Mouse (Mus musculus) heart, embryonic 12.5 days (tissue): ENCODE measurements around the gene Zfp593. TPM values are rescaled to one million over a fixed set of nuclear protein-coding genes. Genes with fewer than 3 reads are reported as not detected.
"Not testable (repeated sequence)": the region's sequence is repeated elsewhere in the genome, so short reads cannot be mapped to it uniquely, and the experiment has no call there.

Experiments used
- ATAC-seq: fragments of 200-750 bp; cut with Nextera tagmentation; 2 replicates; pipeline ENCODE4 v1.8.0; 2017; ENCODE audit warnings: moderate TSS enrichment, moderate library complexity; ENCODE audit not compliant: insufficient number of reproducible peaks, low FRiP score
- H3K27ac ChIP-seq: fragments of 300-500 bp; sonication (generic); 2 replicates; pipeline ENCODE4 v1.5.1; 2016; ENCODE audit warnings: mild to moderate bottlenecking, moderate library complexity; ENCODE audit not compliant: poor library complexity, severe bottlenecking
- H3K27me3 ChIP-seq: fragments of 300-500 bp; sonication (generic); replicated peaks from 2 replicates; pipeline ENCODE4 v1.6.1; 2016; ENCODE audit warnings: mild to moderate bottlenecking, moderate library complexity
- H3K36me3 ChIP-seq: fragments of 300-500 bp; sonication (generic); 2 replicates; pipeline ENCODE4 v1.6.1; 2016; ENCODE audit warnings: mild to moderate bottlenecking, moderate library complexity
- H3K4me1 ChIP-seq: fragments of 300-500 bp; sonication (generic); replicated peaks from 2 replicates; pipeline ENCODE4 v1.6.1; 2016; ENCODE audit warnings: mild to moderate bottlenecking
- H3K4me2 ChIP-seq: fragments of 300-500 bp; sonication (generic); 2 replicates; pipeline ENCODE4 v1.6.1; 2016; ENCODE audit warnings: mild to moderate bottlenecking, moderate library complexity
- H3K4me3 ChIP-seq: fragments of 300-500 bp; sonication (generic); 2 replicates; pipeline ENCODE4 v1.5.1; 2016; ENCODE audit warnings: mild to moderate bottlenecking
- H3K9ac ChIP-seq: fragments of 300-500 bp; sonication (generic); 2 replicates; pipeline ENCODE4 v1.6.1; 2016; ENCODE audit warnings: mild to moderate bottlenecking, moderate library complexity
- H3K9me3 ChIP-seq: fragments of 300-500 bp; sonication (generic); replicated peaks from 2 replicates; pipeline ENCODE4 v1.6.1; 2016; ENCODE audit warnings: mild to moderate bottlenecking, moderate library complexity
- WGBS: fragments of 180-500 bp; shearing (Covaris S2); methylation state at CpG from one replicate; pipeline ENCODE4 v1.1.7; 2016; 5-methylcytosine and 5-hydroxymethylcytosine counted together
- polyA plus RNA-seq: library from polyadenylated mRNA; unstranded; fragments of >200 nt; fragmentation: Nextera tagmentation; extraction: Ambion mirVana; gene quantifications from 2 replicates; pipeline ENCODE4 v1.2.1, GENCODE M21; 2016

The Zfp593 gene
- polyA plus RNA-seq, 1 experiment from 2014 or later: 12.3 TPM

DNA sequence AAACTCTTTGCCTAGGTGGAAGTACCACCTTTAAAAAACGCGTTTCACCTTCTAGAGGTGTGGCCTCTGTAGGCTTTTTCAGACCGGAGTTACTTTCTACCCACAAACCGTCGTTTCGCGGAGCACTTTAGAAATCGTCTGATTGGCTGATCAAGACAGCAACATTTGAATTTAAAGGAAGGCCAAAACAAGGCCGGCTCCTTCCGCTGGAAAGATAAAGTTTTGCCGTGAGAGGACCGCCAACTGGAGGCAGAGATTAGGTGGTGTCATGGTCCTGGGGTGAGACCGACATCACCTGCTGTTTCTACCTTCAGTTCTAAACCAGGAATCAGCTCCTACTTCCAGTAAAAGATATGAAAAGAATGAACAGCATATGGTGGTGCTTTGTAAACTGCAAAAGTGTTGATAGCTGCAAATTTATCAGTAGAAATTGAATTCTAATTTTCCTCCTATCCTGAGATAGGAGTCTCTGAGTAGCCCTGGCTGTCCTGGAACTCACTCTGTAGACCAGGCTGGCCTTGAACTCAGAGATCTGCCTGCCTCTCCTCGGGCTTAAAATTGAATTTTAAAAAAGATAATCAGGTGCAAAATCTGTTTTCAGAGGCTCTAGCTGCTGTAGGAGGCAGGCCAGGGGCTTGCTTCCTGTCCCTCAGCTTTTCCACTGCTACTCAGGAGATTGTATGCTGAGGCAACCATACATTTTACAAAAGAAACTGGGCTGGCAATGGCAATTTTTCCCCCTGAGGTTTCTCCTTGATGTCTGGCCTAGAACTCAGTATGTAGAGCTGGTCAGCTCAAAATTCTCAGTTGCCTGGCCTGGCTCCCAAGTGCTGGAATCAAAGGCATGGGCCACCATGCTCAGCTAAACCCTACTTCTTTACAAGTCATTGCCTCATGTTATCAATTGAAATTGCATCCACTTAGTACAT, 28.3 kb upstream of the Zfp593 start:
- Histone ChIP-seq H3K4me3 (peak overlapping the region; percentile 35), H3K9ac (peak overlapping the region; percentile 15; the same call in 1 of the 2 replicates), H3K4me2 (peak overlapping the region; percentile 59), H3K27me3 (no peaks in the 10 kb centered on the region), H3K36me3 (peaks cover 25% of the 10 kb centered on the region), H3K27ac (no peak overlapping the region), H3K4me1 (peaks cover 7% of the 10 kb centered on the region; the same call in 1 of the 2 replicates), H3K9me3 (peaks cover 4% of the 10 kb centered on the region; the same call in 1 of the 2 replicates)
- WGBS: 1% methylated on average over 14 of the region's 14 CpGs
- ATAC-seq: peak; percentile 84

DNA sequence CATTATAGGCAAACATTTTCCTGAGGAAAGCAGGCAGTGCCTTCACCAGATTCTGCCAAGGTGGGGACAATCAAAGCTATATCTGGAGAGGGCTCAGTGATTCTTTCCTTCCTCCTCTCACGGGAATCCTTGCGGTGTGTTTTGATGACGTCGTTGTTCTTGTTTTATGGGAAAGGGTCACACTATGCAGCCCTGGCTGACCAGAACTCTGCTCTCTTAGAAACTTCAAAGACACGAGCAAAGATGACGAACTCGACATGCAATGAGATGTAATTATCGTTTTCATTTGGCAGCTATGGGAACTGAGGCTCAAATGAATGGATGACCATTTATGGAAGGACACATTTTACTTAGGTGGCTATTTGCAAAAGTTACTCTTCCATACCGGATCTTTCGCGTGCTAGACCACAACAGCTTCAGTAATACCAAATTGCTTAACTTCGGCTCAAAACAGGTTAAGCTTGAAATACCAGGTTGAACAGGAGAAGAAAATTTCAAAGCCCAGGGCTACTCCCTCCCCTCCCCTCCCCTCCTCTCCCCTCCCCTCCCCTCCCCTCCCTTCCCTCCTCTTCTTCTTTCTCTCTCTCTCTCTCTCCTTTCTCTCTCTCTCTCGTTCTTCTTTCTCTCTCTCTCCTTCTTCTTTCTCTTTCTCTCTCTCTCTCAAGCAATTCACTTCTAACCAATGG, 27.5 kb upstream of the Zfp593 start:
- Histone ChIP-seq H3K4me3 (peak overlapping the region; percentile 35), H3K27me3 (no peaks in the 10 kb centered on the region), H3K4me1 (peaks cover 7% of the 10 kb centered on the region; the same call in 1 of the 2 replicates), H3K9ac (peak overlapping the region; percentile 15; the same call in 1 of the 2 replicates), H3K27ac (no peak overlapping the region), H3K36me3 (peaks cover 18% of the 10 kb centered on the region), H3K9me3 (peaks cover 4% of the 10 kb centered on the region; the same call in 1 of the 2 replicates), H3K4me2 (peak overlapping the region; percentile 59)
- 0 out of 2 replicates have a peak, but pooled peaks have one; percentile 56 for ATAC-seq
- 22% methylated on average over 12 of the region's 13 CpGs for WGBS

DNA sequence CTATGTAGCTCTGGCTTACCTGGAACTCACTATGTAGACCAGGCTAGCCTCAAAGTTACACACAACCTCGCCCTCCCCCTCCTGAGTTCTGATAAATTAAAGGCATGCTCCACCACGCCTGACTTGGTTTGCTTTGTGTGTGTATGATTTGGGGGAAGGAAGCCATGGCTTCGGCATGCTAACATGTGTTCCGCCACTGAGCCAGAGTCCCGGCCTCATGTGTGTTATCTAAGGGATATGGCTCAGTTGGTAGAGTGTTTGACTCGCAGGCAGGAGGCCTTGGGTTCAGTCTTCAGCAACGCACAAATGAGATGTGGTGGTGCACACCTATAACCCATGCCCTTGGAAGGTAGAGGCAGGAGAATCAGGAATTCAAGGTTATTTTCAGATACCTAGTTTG, 26.6 kb upstream of the Zfp593 start:
- Histone ChIP-seq H3K36me3 (peaks cover 11% of the 10 kb centered on the region), H3K4me3 (no peak overlapping the region), H3K9me3 (peaks cover 4% of the 10 kb centered on the region; the same call in 1 of the 2 replicates), H3K9ac (no peak overlapping the region), H3K4me1 (peaks cover 7% of the 10 kb centered on the region; the same call in 1 of the 2 replicates), H3K27ac (no peak overlapping the region), H3K4me2 (no peak overlapping the region), H3K27me3 (no peaks in the 10 kb centered on the region)
- no peak for ATAC-seq
- 77% methylated on average over 7 of the region's 7 CpGs for WGBS

DNA sequence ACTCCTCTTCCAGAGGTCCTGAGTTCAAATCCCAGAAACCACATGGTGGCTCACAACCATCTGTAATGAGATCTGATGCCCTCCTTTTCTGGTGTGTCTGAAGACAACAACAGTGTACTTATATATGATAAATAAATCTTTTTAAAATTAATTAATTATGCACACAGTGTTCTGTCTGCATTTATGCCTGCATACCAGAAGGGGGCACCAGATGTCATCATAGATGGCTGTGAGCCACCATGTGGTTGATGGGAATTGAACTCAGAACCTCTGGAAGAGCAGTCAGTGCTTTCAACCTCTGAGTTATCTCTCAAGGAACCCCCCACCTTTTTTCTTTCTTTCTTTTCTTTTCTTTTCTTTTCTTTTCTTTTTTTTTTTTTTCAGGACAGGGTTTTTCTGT, 24.2 kb upstream of the Zfp593 start:
- ATAC-seq: not testable (repeated sequence)

DNA sequence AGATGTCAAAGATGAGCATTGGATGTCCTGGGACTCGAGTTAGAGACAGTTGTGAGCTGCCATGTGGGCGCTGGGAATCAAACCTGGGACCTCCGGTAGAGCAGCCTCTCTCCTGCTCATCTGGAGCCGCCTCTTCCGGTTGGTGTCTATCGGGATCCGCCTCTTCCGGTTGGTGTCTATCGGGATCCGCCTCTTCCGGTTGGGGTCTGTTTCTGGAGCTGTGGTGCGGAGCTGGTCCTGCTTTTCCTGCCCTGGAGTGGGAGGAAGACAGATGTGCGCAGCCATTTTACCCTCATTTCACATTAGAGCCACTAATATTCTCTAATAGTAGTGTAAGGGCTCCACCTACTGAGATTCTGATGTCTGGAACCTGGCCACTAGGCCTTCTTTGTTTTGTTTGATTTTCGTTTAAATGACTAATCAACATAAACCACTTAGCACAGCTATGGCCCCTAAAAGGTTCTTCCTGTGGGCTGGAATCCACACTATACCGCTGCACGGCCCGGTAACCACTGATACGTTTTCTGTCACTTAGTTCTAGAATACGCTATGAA, 22.8 kb upstream of the Zfp593 start:
- Histone ChIP-seq H3K9me3 (peaks cover 9% of the 10 kb centered on the region), H3K9ac (no peak overlapping the region), H3K27me3 (no peaks in the 10 kb centered on the region), H3K4me2 (no peak overlapping the region), H3K36me3 (no peaks in the 10 kb centered on the region), H3K4me1 (peaks cover 7% of the 10 kb centered on the region; the same call in 1 of the 2 replicates), H3K27ac (no peak overlapping the region), H3K4me3 (no peak overlapping the region)
- ATAC-seq: no peak
- 77% methylated on average over 19 of the region's 19 CpGs for WGBS

More for the DNA sequence above, 24.2 kb upstream of the Zfp593 start:
- not testable (repeated sequence) for H3K9ac ChIP-seq, H3K36me3 ChIP-seq, H3K4me1 ChIP-seq, H3K9me3 ChIP-seq, H3K27ac ChIP-seq, H3K4me3 ChIP-seq, H3K4me2 ChIP-seq, H3K27me3 ChIP-seq

DNA sequence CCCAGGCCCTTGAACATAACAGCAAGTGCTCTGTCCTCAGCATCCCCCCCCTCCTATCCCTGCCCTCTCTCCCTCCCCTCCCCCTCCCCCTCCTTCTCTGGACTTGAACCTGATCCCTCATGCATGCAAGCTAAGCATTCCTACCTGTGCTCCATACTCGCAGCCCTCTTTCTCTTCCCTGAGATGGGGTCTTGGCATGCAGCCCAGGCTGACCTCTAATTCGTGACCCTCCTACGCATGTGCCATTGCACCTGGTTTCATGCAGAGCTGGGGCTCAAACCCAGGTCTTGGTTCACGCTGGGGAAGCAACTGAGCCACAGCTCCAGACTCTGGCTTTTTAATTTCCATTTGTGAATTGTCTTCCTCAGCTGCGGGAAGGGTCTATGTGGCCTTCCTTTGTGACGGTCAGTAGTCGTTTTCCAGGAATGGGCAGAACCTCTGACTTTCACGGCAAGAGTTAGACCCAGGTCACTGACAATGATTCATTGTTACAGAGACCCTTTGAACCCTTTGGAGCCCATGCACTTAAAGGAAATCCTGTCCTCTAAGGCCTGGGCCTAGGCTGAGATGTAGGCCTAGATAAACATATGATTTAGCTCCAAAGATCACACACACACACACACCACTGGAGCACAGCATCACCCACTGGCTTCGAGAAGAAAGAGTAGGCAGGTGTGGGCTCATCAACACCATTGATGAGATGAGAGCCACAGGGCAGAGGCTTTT, 20.6 kb upstream of the Zfp593 start:
- Histone ChIP-seq H3K36me3 (no peaks in the 10 kb centered on the region), H3K4me1 (no peaks in the 10 kb centered on the region), H3K27me3 (no peaks in the 10 kb centered on the region), H3K9ac (no peak overlapping the region), H3K27ac (no peak overlapping the region), H3K4me3 (no peak overlapping the region), H3K9me3 (peaks cover 13% of the 10 kb centered on the region), H3K4me2 (no peak overlapping the region)
- no peak for ATAC-seq
- 66% methylated on average over 9 of the region's 9 CpGs for WGBS

DNA sequence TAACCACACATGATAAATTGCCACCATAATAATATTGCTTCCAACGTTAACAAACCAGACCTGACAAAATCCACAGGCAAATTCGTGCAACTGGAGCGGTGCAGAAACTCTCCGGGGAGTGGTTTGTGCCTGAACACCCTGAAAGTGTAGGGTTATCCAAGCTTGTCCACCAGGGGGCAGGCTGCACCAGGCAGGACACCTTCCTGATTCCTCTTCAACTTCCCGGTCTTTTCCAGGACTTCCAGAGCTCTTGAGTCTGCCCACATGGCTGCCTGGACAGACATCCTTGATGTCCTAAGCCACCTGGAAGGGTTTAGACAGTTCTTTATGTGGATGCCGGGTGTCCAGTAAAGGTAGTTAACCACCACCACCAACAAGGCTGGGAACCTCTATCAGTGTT, 17.8 kb upstream of the Zfp593 start:
- no peaks in the 10 kb centered on the region for H3K36me3 ChIP-seq
- ATAC-seq: no peak
- H3K27ac ChIP-seq: no peak overlapping the region
- WGBS: 25% methylated on average over 6 of the region's 6 CpGs
- no peaks in the 10 kb centered on the region for H3K27me3 ChIP-seq
- peaks cover 8% of the 10 kb centered on the region; the same call in 1 of the 2 replicates for H3K9me3 ChIP-seq
- H3K9ac ChIP-seq: no peak overlapping the region
- H3K4me3 ChIP-seq: no peak overlapping the region
- 0 out of 2 replicates have a peak, but pooled peaks cover under 1% of the 10 kb centered on the region for H3K4me1 ChIP-seq
- no peak overlapping the region for H3K4me2 ChIP-seq

DNA sequence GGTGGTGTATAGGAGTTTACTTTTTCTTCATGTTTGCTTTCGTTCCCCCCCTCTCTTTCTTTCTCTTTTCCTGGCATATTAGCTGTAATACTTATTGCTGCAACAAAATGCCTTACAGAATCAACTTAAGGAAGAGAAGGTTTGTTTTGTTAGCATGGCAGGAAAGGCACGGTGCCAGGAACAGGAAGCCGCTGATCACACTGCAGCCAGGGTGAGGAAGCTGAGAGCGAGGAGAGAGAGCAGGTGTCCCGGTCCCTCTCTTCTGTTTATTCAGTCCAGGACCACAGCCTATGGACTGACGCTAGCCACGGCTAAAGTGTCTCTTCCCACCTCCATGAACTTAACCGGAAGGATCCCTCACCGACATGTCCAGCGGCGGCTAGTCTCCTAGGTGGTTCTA, 13.0 kb upstream of the Zfp593 start:
- Histone ChIP-seq H3K27ac (no peak overlapping the region), H3K4me2 (no peak overlapping the region), H3K27me3 (0 out of 2 replicates have a peak, but pooled peaks cover under 1% of the 10 kb centered on the region), H3K9ac (no peak overlapping the region), H3K4me1 (peaks cover 46% of the 10 kb centered on the region), H3K4me3 (no peak overlapping the region), H3K9me3 (0 out of 2 replicates have a peak, but pooled peaks cover 4% of the 10 kb centered on the region), H3K36me3 (no peaks in the 10 kb centered on the region)
- WGBS: 60% methylated on average over 11 of the region's 11 CpGs
- ATAC-seq: no peak

DNA sequence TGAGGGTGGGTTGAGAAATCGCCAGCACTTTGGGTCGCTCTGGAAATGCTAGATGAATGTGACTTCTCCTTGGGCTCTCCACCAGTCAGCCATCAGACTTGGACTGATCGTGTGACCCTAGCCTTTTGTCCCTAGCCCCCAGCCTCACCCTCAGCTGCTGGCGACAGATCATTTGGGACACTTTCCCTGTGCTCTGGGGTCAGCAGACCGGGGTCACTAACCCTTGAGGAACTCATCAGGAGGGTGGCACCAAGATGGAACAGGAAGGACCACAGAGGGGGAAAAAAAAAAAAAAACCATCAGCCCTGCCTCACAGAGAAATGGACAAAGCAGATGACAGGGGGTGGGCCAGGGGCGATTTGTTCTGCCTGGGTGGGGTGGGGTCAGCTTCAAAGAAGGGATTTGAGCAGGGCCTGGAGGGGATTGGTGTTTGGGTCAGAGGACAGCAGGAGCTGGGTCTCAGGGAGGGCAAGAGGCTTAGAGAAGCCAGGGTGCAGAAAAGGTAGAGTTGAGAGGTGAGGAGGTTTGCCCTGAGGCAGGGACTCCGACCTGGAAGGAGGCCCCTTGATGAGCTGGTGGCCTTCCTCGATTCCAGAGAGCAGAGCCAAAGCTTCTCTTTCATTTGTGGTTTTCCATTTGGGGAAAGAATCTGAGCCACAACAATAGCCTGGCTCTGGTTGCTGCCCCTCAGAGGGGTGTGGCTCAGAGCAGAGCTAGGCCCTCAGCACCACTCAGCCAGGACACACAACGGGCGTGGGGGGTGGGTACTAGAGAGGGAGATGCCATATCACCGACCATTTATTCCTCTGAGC, 12.0 kb upstream of the Zfp593 start:
- Histone ChIP-seq H3K36me3 (no peaks in the 10 kb centered on the region), H3K9me3 (0 out of 2 replicates have a peak, but pooled peaks cover 4% of the 10 kb centered on the region), H3K27ac (0 out of 2 replicates have a peak overlapping the region, but pooled peaks have one; percentile 32), H3K9ac (0 out of 2 replicates have a peak overlapping the region, but pooled peaks have one; percentile 0), H3K27me3 (peaks cover 8% of the 10 kb centered on the region), H3K4me2 (peak overlapping the region; percentile 44), H3K4me1 (peaks cover 53% of the 10 kb centered on the region), H3K4me3 (no peak overlapping the region)
- ATAC-seq: no peak
- WGBS: 23% methylated on average over 11 of the region's 11 CpGs
